ENCODE assay signal across 20 mouse cellular contexts in the genomic region with DNA sequence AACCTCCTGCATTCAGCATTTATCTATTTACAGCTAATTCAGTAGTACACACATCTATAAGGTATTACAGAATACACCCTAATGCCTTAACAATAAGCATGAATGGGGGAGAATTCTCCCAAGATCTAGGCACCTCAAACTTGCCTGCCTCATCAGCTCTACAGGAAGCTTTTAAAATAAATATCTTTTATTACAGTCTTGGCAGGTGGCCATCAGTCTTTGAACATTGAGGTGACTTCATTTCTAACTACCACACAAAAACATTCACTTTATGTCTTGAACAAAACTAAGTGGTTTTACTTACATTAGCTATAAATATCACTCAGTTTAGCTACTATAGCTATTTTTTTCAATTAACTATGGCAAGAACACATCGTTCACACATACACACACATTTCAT.
"Had no signal": no experiment of that assay in that cellular context is flagged by ENCODE, and none has a peak within 500 bp of the region (broad histone marks: within the 10 kb centered on the region; RNA-seq: fewer than 3 reads in every experiment).

No protein-coding gene starts in this region.

- H3K36me3 ChIP-seq: limb, embryonic 15.5 days; midbrain, embryonic 10.5 days; midbrain, embryonic 13.5 days had no signal

- H3K9me3 ChIP-seq: limb, embryonic 15.5 days; megakaryocyte, embryonic 14.5 days; midbrain, embryonic 10.5 days; midbrain, embryonic 13.5 days had no signal

- H3K27me3 ChIP-seq: limb, embryonic 15.5 days; megakaryocyte, embryonic 14.5 days; midbrain, embryonic 13.5 days had no signal

- H3K4me3 ChIP-seq: layer of hippocampus, adult 2 months; limb, embryonic 15.5 days; megakaryocyte, embryonic 14.5 days; midbrain, embryonic 10.5 days; midbrain, embryonic 13.5 days had no signal

- ATAC-seq: liver, postnatal 0 days; midbrain, embryonic 13.5 days had no signal

- H3K4me2 ChIP-seq: limb, embryonic 15.5 days; liver, embryonic 11.5 days; midbrain, embryonic 13.5 days had no signal

- DNase-seq: kidney, adult 18-20 months; kidney, adult 9 months; kidney, postnatal 14 days; kidney, postnatal 4 days; layer of hippocampus, adult 9-11 months; liver, postnatal 0 days; right cerebral cortex, adult 18-20 months; right cerebral cortex, postnatal 14 days; right cerebral cortex, postnatal 4 days; thymus, adult 2 months; thymus, postnatal 14 days; thymus, postnatal 4 days had no signal

- H3K9ac ChIP-seq: limb, embryonic 15.5 days; liver, embryonic 14.5 days; liver, postnatal 0 days; midbrain, embryonic 13.5 days had no signal

- H3K4me1 ChIP-seq: limb, embryonic 15.5 days; midbrain, embryonic 10.5 days; midbrain, embryonic 13.5 days had no signal

- H3K27ac ChIP-seq: layer of hippocampus, adult 2 months; limb, embryonic 15.5 days; liver, embryonic 14.5 days; midbrain, embryonic 10.5 days; midbrain, embryonic 13.5 days; stomach, postnatal 0 days had no signal
